ENCODE assay signal across 16 mouse cellular contexts in the genomic region with DNA sequence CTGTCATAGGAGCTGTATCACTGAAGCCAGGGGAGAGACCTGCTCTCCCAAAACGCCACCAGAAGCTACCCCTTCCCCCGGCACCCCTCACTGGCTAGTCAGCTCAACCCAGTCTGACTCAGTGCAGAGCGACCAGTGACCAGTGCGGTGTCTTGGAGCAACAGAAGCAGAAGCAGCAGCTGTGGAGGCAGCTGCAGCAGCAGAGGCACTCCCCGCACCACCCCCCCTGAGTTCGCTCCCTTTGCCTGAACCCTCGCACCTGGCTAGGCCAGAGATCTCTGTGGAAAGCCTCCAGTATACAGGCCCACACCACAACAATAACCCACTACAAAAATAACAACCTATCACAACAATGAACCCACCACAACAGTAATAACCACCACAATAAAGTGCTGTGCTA. TPM values are rescaled to one million over a fixed set of nuclear protein-coding genes. Genes with fewer than 3 reads are reported as not detected.
DNase-seq lines count a peak whose midpoint lies in the region; ATAC-seq and TF ChIP-seq lines count a peak whose summit lies in the region.
"Had no signal": no experiment of that assay in that cellular context is flagged by ENCODE, and none has a peak within 500 bp of the region (broad histone marks: within the 10 kb centered on the region; RNA-seq: fewer than 3 reads in every experiment).

No protein-coding gene starts in this region.

- no peak for TF ChIP-seq CTCF in gastrocnemius, adult 2 months (IDR thresholded peaks at IDR 0.05)
- no peak for TF ChIP-seq CTCF in left cerebral cortex, adult 2 months (IDR thresholded peaks at IDR 0.05)

- intact Hi-C loops in gastrocnemius, adult 2 months (cut with DNase I) = no loop called here
- intact Hi-C loops in left cerebral cortex, adult 2 months (cut with DNase I) = no loop called here

- H3K27ac ChIP-seq in gastrocnemius, adult 2 months = no peak overlapping the region
- no peak overlapping the region for H3K27ac ChIP-seq in left cerebral cortex, adult 2 months
- H3K27ac ChIP-seq: heart, embryonic 13.5 days; hindbrain, embryonic 15.5 days; neural tube, embryonic 12.5 days had no signal

- DNase-seq in gastrocnemius, adult 2 months = peak; percentile 27
- DNase-seq in gastrocnemius, postnatal 4 days (ENCODE audit: low spot score in 2 of 2) = no peak
- DNase-seq in spleen, postnatal 36 days (ENCODE audit: low spot score in 2 of 2) = peak; percentile 34 to 46
- DNase-seq in spleen, adult 12 weeks (ENCODE audit: low spot score) = no peak
- no peak for DNase-seq in adrenal gland, adult (ENCODE audit: inconsistent age in 2 of 2, low spot score in 1 of 2)
- no peak for DNase-seq in left cerebral cortex, adult 2 months (ENCODE audit: extremely low spot score in 1 of 2, low spot score in 2 of 2)
- DNase-seq: cerebellum, adult 18-20 months; kidney, adult 9 months; left cerebral cortex, postnatal 4 days had no signal

- no peak overlapping the region for H3K4me3 ChIP-seq in gastrocnemius, adult 2 months
- H3K4me3 ChIP-seq in left cerebral cortex, adult 2 months = no peak overlapping the region
- H3K4me3 ChIP-seq: heart, embryonic 13.5 days; hindbrain, embryonic 15.5 days; neural tube, embryonic 12.5 days had no signal

- 0 out of 2 replicates have a peak, but pooled peaks have one; percentile 34 for ATAC-seq in neutrophil, adult 5-6 weeks (ENCODE audit: extremely low read depth, insufficient number of reproducible peaks, low FRiP score, poor library complexity, severe bottlenecking)
- no peak for ATAC-seq in erythroid progenitor cell, adult 5-6 weeks (replicated peaks; ENCODE audit: low FRiP score, poor library complexity, severe bottlenecking)

RNA-seq across cellular contexts. Expression of gene Itgam, which starts 3.9 kb away (rescaled TPM):
- 1 to 10 TPM; 1.0 to 1.9 TPM for total RNA-seq in gastrocnemius, adult 2 months (2021)
- 1 to 10 TPM; 3.9 to 4.6 TPM for total RNA-seq in gastrocnemius, postnatal 4 days (2021)
- 339 and 346 TPM in 2 replicates for total RNA-seq in neutrophil, adult 5-6 weeks (2017)
- 10 to 100 TPM in 1 of 2 experiments, 1 to 10 TPM in 1; 9.2 to 10.9 TPM for total RNA-seq in left cerebral cortex, adult 2 months (2021)
- 21.8 and 24.1 TPM in 2 replicates for total RNA-seq in erythroid progenitor cell, adult 5-6 weeks (2015; ENCODE audit: low replicate concordance)
- 16.9 and 19.8 TPM in 2 replicates for total RNA-seq in erythroid progenitor cell, adult 5-6 weeks (2017; ENCODE audit: low replicate concordance)

RNA-seq across cellular contexts. Expression of gene Gm49368, which starts 3.9 kb away (rescaled TPM):
- not detected for total RNA-seq in gastrocnemius, adult 2 months (2021)
- total RNA-seq in gastrocnemius, postnatal 4 days (2021) = not detected
- 23.6 and 30.6 TPM in 2 replicates for total RNA-seq in neutrophil, adult 5-6 weeks (2017)
- total RNA-seq in left cerebral cortex, adult 2 months (2021) = not detected
- not detected in 2 replicates for total RNA-seq in erythroid progenitor cell, adult 5-6 weeks (2015; ENCODE audit: low replicate concordance)
- total RNA-seq in erythroid progenitor cell, adult 5-6 weeks (2017; ENCODE audit: low replicate concordance) = not detected in 2 replicates
- total RNA-seq: adrenal gland, postnatal 4 days; ES-E14; left cerebral cortex, postnatal 4 days had no signal

RNA-seq across cellular contexts. Expression of gene Trim72, which starts 54.8 kb away (rescaled TPM):
- total RNA-seq in gastrocnemius, adult 2 months (2021) = 100 to 1,000 TPM; 186 to 238 TPM
- 100 to 1,000 TPM; 254 to 296 TPM for total RNA-seq in gastrocnemius, postnatal 4 days (2021)
- total RNA-seq in neutrophil, adult 5-6 weeks (2017) = 0.70 and 0.86 TPM in 2 replicates
- total RNA-seq in left cerebral cortex, adult 2 months (2021) = 1 to 10 TPM; 1.0 to 1.1 TPM
- not detected in 2 replicates for total RNA-seq in erythroid progenitor cell, adult 5-6 weeks (2015; ENCODE audit: low replicate concordance)
- total RNA-seq in erythroid progenitor cell, adult 5-6 weeks (2017; ENCODE audit: low replicate concordance) = not detected in 2 replicates

Comparison
In these comparisons a context has a peak if more than half of its experiments do, and no peak if none do; other contexts are left out.
1. DNase-seq: peak in gastrocnemius, adult 2 months (single experiment) and spleen, postnatal 36 days (2 of 2); none in gastrocnemius, postnatal 4 days (0 of 2), spleen, adult 12 weeks (single experiment), adrenal gland, adult (0 of 2) and left cerebral cortex, adult 2 months (0 of 2).
2. RNA of gene Itgam, which starts 3.9 kb away (total RNA-seq): 339 to 346 TPM in neutrophil, adult 5-6 weeks; 16.9 to 24.1 TPM in erythroid progenitor cell, adult 5-6 weeks, 9.2 to 10.9 TPM in left cerebral cortex, adult 2 months, 3.9 to 4.6 TPM in gastrocnemius, postnatal 4 days and 1.0 to 1.9 TPM in gastrocnemius, adult 2 months; every median in the first group is over 10 times any median in the second.
3. RNA of gene Gm49368, which starts 3.9 kb away (total RNA-seq): 23.6 to 30.6 TPM in neutrophil, adult 5-6 weeks; not detected in gastrocnemius, adult 2 months, not detected in gastrocnemius, postnatal 4 days, not detected in left cerebral cortex, adult 2 months and not detected in erythroid progenitor cell, adult 5-6 weeks; every median in the first group is over 10 times any median in the second.
4. RNA of gene Trim72, which starts 54.8 kb away (total RNA-seq): 254 to 296 TPM in gastrocnemius, postnatal 4 days and 186 to 238 TPM in gastrocnemius, adult 2 months; 1.0 to 1.1 TPM in left cerebral cortex, adult 2 months, 0.70 to 0.86 TPM in neutrophil, adult 5-6 weeks and not detected in erythroid progenitor cell, adult 5-6 weeks; every median in the first group is over 10 times any median in the second.